Mouse (Mus musculus) midbrain, postnatal 0 days (tissue): Measurements from ENCODE around the gene Hoxa5. TPM values are rescaled to one million over a fixed set of nuclear protein-coding genes. Genes with fewer than 3 reads are reported as not detected.

Experiments
- ATAC-seq: fragments of 200-750 bp; cut with Nextera tagmentation; 2 replicates; pipeline ENCODE4 v1.8.0; 2017; ENCODE audit warnings: moderate number of reproducible peaks, mild to moderate bottlenecking, moderate TSS enrichment, moderate library complexity; ENCODE audit not compliant: low FRiP score
- DNase-seq: peaks from one replicate; pipeline ENCODE4 v3.0.0-alpha.2; 2015; ENCODE audit warnings: low spot score
- H3K27ac ChIP-seq: fragments of 300-500 bp; sonication (generic); 2 replicates; pipeline ENCODE4 v1.5.1; 2014; ENCODE audit warnings: low read depth, mild to moderate bottlenecking, low read length, mixed read lengths
- H3K27me3 ChIP-seq: fragments of 300-500 bp; sonication (generic); 2 replicates; pipeline ENCODE4 v1.6.1; 2014; ENCODE audit warnings: low read length, control low read depth, mixed read lengths; ENCODE audit not compliant: insufficient read depth
- H3K36me3 ChIP-seq: fragments of 300-500 bp; sonication (generic); 2 replicates; pipeline ENCODE4 v1.6.1; 2014; ENCODE audit warnings: low read length, control low read depth, mixed read lengths; ENCODE audit not compliant: insufficient read depth
- H3K4me1 ChIP-seq: fragments of 300-500 bp; sonication (generic); 2 replicates; pipeline ENCODE4 v1.6.1; 2014; ENCODE audit warnings: mild to moderate bottlenecking, control low read depth, antibody characterized with exemption, low read length, mixed read lengths; ENCODE audit not compliant: insufficient read depth
- H3K4me2 ChIP-seq: fragments of 300-500 bp; sonication (generic); 2 replicates; pipeline ENCODE4 v1.6.1; 2014; ENCODE audit warnings: low read depth, mild to moderate bottlenecking, low read length, mixed read lengths; ENCODE audit not compliant: poor library complexity, severe bottlenecking
- H3K4me3 ChIP-seq: fragments of 300-500 bp; sonication (generic); 2 replicates; pipeline ENCODE4 v1.5.1; 2014; ENCODE audit warnings: low read depth, mild to moderate bottlenecking, low read length, moderate library complexity
- H3K9ac ChIP-seq: fragments of 300-500 bp; sonication (generic); replicated peaks from 2 replicates; pipeline ENCODE4 v1.6.1; 2014; ENCODE audit warnings: mild to moderate bottlenecking, low read length, moderate library complexity, mixed read lengths; ENCODE audit not compliant: poor library complexity, severe bottlenecking
- H3K9me3 ChIP-seq: fragments of 300-500 bp; sonication (generic); 2 replicates; pipeline ENCODE4 v1.6.1; 2016; ENCODE audit warnings: low read length, control low read depth
- CTCF ChIP-seq: IDR thresholded peaks from 2 replicates; pipeline ENCODE4 v1.5.1; 2016; ENCODE audit warnings: antibody characterized with exemption, mild to moderate bottlenecking
- WGBS: fragments of 180-500 bp; shearing (Covaris S2); extraction: QIAGEN DNeasy Blood & Tissue Kit; methylation state at CpG from one replicate; pipeline ENCODE4 v1.1.7; 2014; 5-methylcytosine and 5-hydroxymethylcytosine counted together
- polyA plus RNA-seq: library from polyadenylated mRNA; unstranded; fragments of >200 nt; fragmentation: Nextera tagmentation; extraction: Ambion mirVana; gene quantifications from 2 replicates; pipeline ENCODE4 v1.2.1, GENCODE M21; 2015
- total RNA-seq: library from RNA; depleted of rRNA; stranded (reverse); fragments of >200 nt; gene quantifications from 2 replicates; pipeline ENCODE4 v1.2.3, GENCODE M21; 2014

Hoxa5 gene
- total and polyA plus RNA-seq, 2 experiments from 2014 or later, result 10.4 TPM; not detected in 1

GRCm38 (mm10) chr6:52168191-52169055, 36.0 kb downstream of the Hoxa5 start:
- H3K4me3 ChIP-seq, result no peak overlapping the region
- no peaks in the 10 kb centered on the region for H3K4me1 ChIP-seq
- DNase-seq (no peak), ATAC-seq (no peak)
- TF ChIP-seq CTCF, result no peak
- H3K27me3 ChIP-seq, result peaks cover 82% of the 10 kb centered on the region
- no peak overlapping the region for H3K27ac ChIP-seq
- WGBS, result 1% methylated on average over 42 of the region's 42 CpGs
- H3K9ac ChIP-seq, result no peak overlapping the region
- H3K4me2 ChIP-seq, result no peak overlapping the region
- H3K9me3 ChIP-seq, result no peaks in the 10 kb centered on the region
- H3K36me3 ChIP-seq, result no peaks in the 10 kb centered on the region

DNA sequence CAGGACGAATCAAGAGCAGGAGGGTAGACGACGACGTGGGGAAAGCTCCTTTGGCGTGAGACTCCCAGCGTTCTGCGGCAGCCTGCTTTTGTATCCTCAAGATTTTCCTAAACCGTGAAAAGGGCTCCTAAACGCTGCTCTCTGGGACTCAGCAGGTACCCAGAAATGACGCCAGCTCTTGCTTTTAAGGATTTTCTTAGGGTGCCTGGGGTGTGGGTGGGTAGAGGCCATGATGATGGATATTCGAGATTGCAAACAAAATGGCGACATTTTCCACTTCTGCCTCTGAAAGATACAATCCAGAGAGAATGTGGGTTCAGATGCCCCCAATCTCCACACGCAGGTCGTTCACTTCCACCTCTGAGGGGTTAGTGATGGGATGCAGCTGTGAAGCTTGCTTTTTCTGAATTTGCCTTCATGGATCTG, 36.6 kb downstream of the Hoxa5 start:
- WGBS, result under 1% methylated on average over 14 of the region's 14 CpGs
- Histone ChIP-seq H3K36me3 (no peaks in the 10 kb centered on the region), H3K4me3 (no peak overlapping the region), H3K9me3 (no peaks in the 10 kb centered on the region), H3K4me2 (no peak overlapping the region), H3K4me1 (no peaks in the 10 kb centered on the region), H3K27ac (no peak overlapping the region), H3K27me3 (peaks cover 82% of the 10 kb centered on the region), H3K9ac (no peak overlapping the region)
- no peak for DNase-seq
- TF ChIP-seq CTCF, result no peak
- no peak for ATAC-seq

GRCm38 (mm10) chr6:52167176-52167575, 37.2 kb downstream of the Hoxa5 start:
- no peaks in the 10 kb centered on the region for H3K4me1 ChIP-seq
- no peak overlapping the region for H3K27ac ChIP-seq
- H3K27me3 ChIP-seq, result peaks cover 78% of the 10 kb centered on the region
- H3K4me3 ChIP-seq, result no peak overlapping the region
- H3K4me2 ChIP-seq, result no peak overlapping the region
- no peaks in the 10 kb centered on the region for H3K9me3 ChIP-seq
- no peaks in the 10 kb centered on the region for H3K36me3 ChIP-seq
- no peak for DNase-seq
- no peak for TF ChIP-seq CTCF
- H3K9ac ChIP-seq, result no peak overlapping the region
- ATAC-seq, result no peak
- WGBS, result 10% methylated on average over 1 of the region's 1 CpGs

GRCm38 (mm10) chr6:52166431-52167077, 37.8 kb downstream of the Hoxa5 start:
- 3% methylated on average over 4 of the region's 4 CpGs for WGBS

DNA sequence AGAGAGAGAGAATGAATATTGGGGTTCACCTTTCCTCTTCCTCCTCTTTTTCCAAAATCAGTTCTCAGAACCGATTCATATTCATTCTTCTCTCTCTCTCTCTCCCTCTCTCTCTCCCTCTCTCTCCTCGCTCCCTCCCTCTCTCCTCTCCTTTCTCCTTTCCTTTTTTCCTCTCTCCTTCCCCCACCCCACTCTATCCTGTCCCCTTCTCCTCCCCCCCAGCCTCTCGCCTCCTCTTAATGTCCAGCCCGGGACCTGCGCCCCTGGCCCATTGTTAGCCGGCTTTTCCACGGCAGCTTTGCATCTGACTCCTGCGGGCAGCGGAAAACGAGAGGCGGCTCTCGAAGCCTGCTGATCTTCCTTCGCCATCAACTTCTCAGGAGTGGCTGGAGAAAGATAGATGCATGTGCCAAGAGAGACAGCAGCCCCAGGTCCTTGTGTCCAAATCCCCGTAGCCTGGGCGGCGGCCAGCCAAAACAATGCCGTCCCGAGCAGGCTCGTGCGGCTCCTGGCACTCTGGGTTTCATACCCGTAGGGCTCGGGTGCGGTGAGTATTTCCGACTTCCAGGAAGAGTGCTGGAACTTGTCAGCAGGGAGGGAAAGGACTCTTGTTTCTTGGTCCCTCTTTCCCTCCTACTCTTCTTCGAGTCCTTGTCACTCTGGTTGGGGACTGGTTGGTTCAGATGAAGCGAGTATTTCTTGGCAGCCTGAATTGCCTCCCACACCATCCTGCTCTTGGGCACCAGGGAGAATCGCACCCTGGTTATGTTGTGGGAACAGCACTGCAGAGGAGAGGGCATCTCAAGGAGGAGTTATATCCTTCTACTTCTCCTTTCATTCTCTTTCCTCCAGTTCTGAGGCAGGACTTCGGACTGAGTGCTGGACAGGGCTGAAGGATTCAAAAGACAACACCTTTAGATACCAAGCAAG, 38.7 kb downstream of the Hoxa5 start:
- no peak for DNase-seq
- 2% methylated on average over 28 of the region's 28 CpGs for WGBS
- no peaks in the 10 kb centered on the region for H3K36me3 ChIP-seq
- peaks cover 73% of the 10 kb centered on the region for H3K27me3 ChIP-seq
- H3K27ac ChIP-seq, result no peak overlapping the region
- no peaks in the 10 kb centered on the region for H3K9me3 ChIP-seq
- no peak overlapping the region for H3K4me2 ChIP-seq
- H3K9ac ChIP-seq, result no peak overlapping the region
- no peak overlapping the region for H3K4me3 ChIP-seq
- H3K4me1 ChIP-seq, result no peaks in the 10 kb centered on the region
- no peak for TF ChIP-seq CTCF
- no peak for ATAC-seq

More at GRCm38 (mm10) chr6:52166431-52167077, 37.8 kb downstream of the Hoxa5 start:
- no peak for TF ChIP-seq CTCF
- no peak overlapping the region for H3K27ac ChIP-seq
- no peaks in the 10 kb centered on the region for H3K9me3 ChIP-seq
- no peaks in the 10 kb centered on the region for H3K4me1 ChIP-seq
- H3K36me3 ChIP-seq, result no peaks in the 10 kb centered on the region
- peaks cover 76% of the 10 kb centered on the region for H3K27me3 ChIP-seq
- H3K9ac ChIP-seq, result no peak overlapping the region
- H3K4me3 ChIP-seq, result no peak overlapping the region
- ATAC-seq (no peak), DNase-seq (no peak)
- H3K4me2 ChIP-seq, result no peak overlapping the region
